Mouse (Mus musculus): ENCODE data around the gene Mprip. TPM values are rescaled to one million over a fixed set of nuclear protein-coding genes. Genes with fewer than 3 reads are reported as not detected.
"Not testable (repeated sequence)": the region's sequence is repeated elsewhere in the genome, so short reads cannot be mapped to it uniquely, and the experiment has no call there.

Mprip gene
- polyA plus RNA-seq (2014; fragmentation: Nextera tagmentation; extraction: Ambion mirVana): 55.6 and 63.4 TPM in 2 replicates

- Histone ChIP-seq H3K9me3 (replicated peaks; ENCODE audit: control insufficient read depth, low read length) (no peaks in the 10 kb centered on the region), H3K27ac (ENCODE audit: low read depth, low read length) (peak within 1 kb of the TSS; percentile 84; the same call in 1 of the 2 replicates), H3K4me2 (ENCODE audit: low read length) (peak within 1 kb of the TSS; percentile 49), H3K27me3 (replicated peaks; ENCODE audit: control insufficient read depth, insufficient read depth, low read length) (no peaks in the 10 kb centered on the region), H3K36me3 (ENCODE audit: control insufficient read depth, insufficient read depth, low read length) (no peaks in the 10 kb centered on the region), H3K4me3 (ENCODE audit: low read depth, low read length) (peak within 1 kb of the TSS; percentile 70), H3K9ac (ENCODE audit: low read length) (peak within 1 kb of the TSS; percentile 86), H3K4me1 (ENCODE audit: control insufficient read depth, insufficient read depth, low read length) (peaks cover 22% of the 10 kb centered on the region)
- DNase-seq (ENCODE audit: low spot score) (no peak), ATAC-seq (no peak)
- WGBS: 48% methylated on average over 3 of the region's 3 CpGs
Observed at GRCm38 (mm10) chr11:59661005-59661404, at the start of gene Mprip. Gene Mprip (plus strand): TSS chr11:59661305.

- no peaks in the 10 kb centered on the region for H3K36me3 ChIP-seq (ENCODE audit: control insufficient read depth, insufficient read depth, low read length)
- WGBS: 83% methylated on average over 5 of the region's 5 CpGs
- H3K27me3 ChIP-seq (replicated peaks; ENCODE audit: control insufficient read depth, insufficient read depth, low read length): no peaks in the 10 kb centered on the region
- no peaks in the 10 kb centered on the region for H3K9me3 ChIP-seq (replicated peaks; ENCODE audit: control insufficient read depth, low read length)
- DNase-seq (ENCODE audit: low spot score) (no peak), ATAC-seq (no peak)
- H3K4me1 ChIP-seq (ENCODE audit: control insufficient read depth, insufficient read depth, low read length): no peaks in the 10 kb centered on the region
- H3K4me2 ChIP-seq (ENCODE audit: low read length): no peak overlapping the region
- H3K9ac ChIP-seq (ENCODE audit: low read length): no peak overlapping the region
- H3K27ac ChIP-seq (ENCODE audit: low read depth, low read length): no peak overlapping the region
- no peak overlapping the region for H3K4me3 ChIP-seq (ENCODE audit: low read depth, low read length)
Observed at GRCm38 (mm10) chr11:59611646-59612045, 49.5 kb upstream of the Mprip start.

- H3K9ac ChIP-seq (ENCODE audit: low read length): no peak overlapping the region
- DNase-seq (ENCODE audit: low spot score) (peak; percentile 30), ATAC-seq (no peak)
- no peak overlapping the region for H3K27ac ChIP-seq (ENCODE audit: low read depth, low read length)
- no peaks in the 10 kb centered on the region for H3K9me3 ChIP-seq (replicated peaks; ENCODE audit: control insufficient read depth, low read length)
- no peak overlapping the region for H3K4me2 ChIP-seq (ENCODE audit: low read length)
- 58% methylated on average over 4 of the region's 4 CpGs for WGBS
- H3K27me3 ChIP-seq (replicated peaks; ENCODE audit: control insufficient read depth, insufficient read depth, low read length): no peaks in the 10 kb centered on the region
- no peaks in the 10 kb centered on the region for H3K36me3 ChIP-seq (ENCODE audit: control insufficient read depth, insufficient read depth, low read length)
- no peaks in the 10 kb centered on the region for H3K4me1 ChIP-seq (ENCODE audit: control insufficient read depth, insufficient read depth, low read length)
- no peak overlapping the region for H3K4me3 ChIP-seq (ENCODE audit: low read depth, low read length)
Observed at GRCm38 (mm10) chr11:59614120-59614519, 47.0 kb upstream of the Mprip start.

GRCm38 (mm10) chr11:59616986-59617385 lies 44.1 kb upstream of the Mprip start:
- H3K4me1 ChIP-seq (ENCODE audit: control insufficient read depth, insufficient read depth, low read length); H3K27me3 ChIP-seq (replicated peaks; ENCODE audit: control insufficient read depth, insufficient read depth, low read length); H3K36me3 ChIP-seq (ENCODE audit: control insufficient read depth, insufficient read depth, low read length); H3K27ac ChIP-seq (ENCODE audit: low read depth, low read length); H3K9ac ChIP-seq (ENCODE audit: low read length); DNase-seq (ENCODE audit: low spot score); H3K4me2 ChIP-seq (ENCODE audit: low read length); ATAC-seq; H3K9me3 ChIP-seq (replicated peaks; ENCODE audit: control insufficient read depth, low read length); H3K4me3 ChIP-seq (ENCODE audit: low read depth, low read length): not testable (repeated sequence)
- WGBS: 97% methylated on average over 2 of the region's 2 CpGs

GRCm38 (mm10) chr11:59622214-59622613 lies 38.9 kb upstream of the Mprip start:
- DNase-seq (ENCODE audit: low spot score): no peak
- Histone ChIP-seq H3K9ac (ENCODE audit: low read length) (no peak overlapping the region), H3K27me3 (replicated peaks; ENCODE audit: control insufficient read depth, insufficient read depth, low read length) (no peaks in the 10 kb centered on the region), H3K36me3 (ENCODE audit: control insufficient read depth, insufficient read depth, low read length) (no peaks in the 10 kb centered on the region), H3K4me3 (ENCODE audit: low read depth, low read length) (no peak overlapping the region), H3K4me1 (ENCODE audit: control insufficient read depth, insufficient read depth, low read length) (no peaks in the 10 kb centered on the region), H3K27ac (ENCODE audit: low read depth, low read length) (no peak overlapping the region), H3K4me2 (ENCODE audit: low read length) (no peak overlapping the region), H3K9me3 (replicated peaks; ENCODE audit: control insufficient read depth, low read length) (no peaks in the 10 kb centered on the region)
- 83% methylated on average over 3 of the region's 3 CpGs for WGBS
- no peak for ATAC-seq

GRCm38 (mm10) chr11:59624017-59624630 lies 37.0 kb upstream of the Mprip start:
- Histone ChIP-seq H3K27ac (ENCODE audit: low read depth, low read length) (no peak overlapping the region), H3K4me2 (ENCODE audit: low read length) (no peak overlapping the region), H3K27me3 (replicated peaks; ENCODE audit: control insufficient read depth, insufficient read depth, low read length) (no peaks in the 10 kb centered on the region), H3K9me3 (replicated peaks; ENCODE audit: control insufficient read depth, low read length) (no peaks in the 10 kb centered on the region), H3K4me3 (ENCODE audit: low read depth, low read length) (no peak overlapping the region), H3K36me3 (ENCODE audit: control insufficient read depth, insufficient read depth, low read length) (no peaks in the 10 kb centered on the region), H3K9ac (ENCODE audit: low read length) (no peak overlapping the region), H3K4me1 (ENCODE audit: control insufficient read depth, insufficient read depth, low read length) (no peaks in the 10 kb centered on the region)
- DNase-seq (ENCODE audit: low spot score) (peak; percentile 83), ATAC-seq (peak; percentile 62; the same call in 1 of the 2 replicates)
- WGBS: 38% methylated on average over 6 of the region's 6 CpGs

- H3K27me3 ChIP-seq (replicated peaks; ENCODE audit: control insufficient read depth, insufficient read depth, low read length): no peaks in the 10 kb centered on the region
- H3K36me3 ChIP-seq (ENCODE audit: control insufficient read depth, insufficient read depth, low read length): no peaks in the 10 kb centered on the region
- no peak overlapping the region for H3K4me2 ChIP-seq (ENCODE audit: low read length)
- H3K4me3 ChIP-seq (ENCODE audit: low read depth, low read length): no peak overlapping the region
- H3K9ac ChIP-seq (ENCODE audit: low read length): no peak overlapping the region
- H3K4me1 ChIP-seq (ENCODE audit: control insufficient read depth, insufficient read depth, low read length): no peaks in the 10 kb centered on the region
- ATAC-seq: no peak
- no peak for DNase-seq (ENCODE audit: low spot score)
- 75% methylated on average over 7 of the region's 7 CpGs for WGBS
- no peaks in the 10 kb centered on the region for H3K9me3 ChIP-seq (replicated peaks; ENCODE audit: control insufficient read depth, low read length)
- no peak overlapping the region for H3K27ac ChIP-seq (ENCODE audit: low read depth, low read length)
Observed at GRCm38 (mm10) chr11:59626192-59626591, 34.9 kb upstream of the Mprip start.

GRCm38 (mm10) chr11:59628177-59628576 lies 32.9 kb upstream of the Mprip start:
- Histone ChIP-seq H3K27me3 (replicated peaks; ENCODE audit: control insufficient read depth, insufficient read depth, low read length) (no peaks in the 10 kb centered on the region), H3K9me3 (replicated peaks; ENCODE audit: control insufficient read depth, low read length) (no peaks in the 10 kb centered on the region), H3K9ac (ENCODE audit: low read length) (no peak overlapping the region), H3K4me3 (ENCODE audit: low read depth, low read length) (no peak overlapping the region), H3K4me1 (ENCODE audit: control insufficient read depth, insufficient read depth, low read length) (no peaks in the 10 kb centered on the region), H3K27ac (ENCODE audit: low read depth, low read length) (no peak overlapping the region), H3K36me3 (ENCODE audit: control insufficient read depth, insufficient read depth, low read length) (no peaks in the 10 kb centered on the region), H3K4me2 (ENCODE audit: low read length) (no peak overlapping the region)
- ATAC-seq (no peak), DNase-seq (ENCODE audit: low spot score) (no peak)
- 82% methylated on average over 5 of the region's 5 CpGs for WGBS

- ATAC-seq (no peak), DNase-seq (ENCODE audit: low spot score) (peak; percentile 2)
- Histone ChIP-seq H3K27ac (ENCODE audit: low read depth, low read length) (no peak overlapping the region), H3K4me1 (ENCODE audit: control insufficient read depth, insufficient read depth, low read length) (no peaks in the 10 kb centered on the region), H3K4me2 (ENCODE audit: low read length) (no peak overlapping the region), H3K9ac (ENCODE audit: low read length) (no peak overlapping the region), H3K4me3 (ENCODE audit: low read depth, low read length) (no peak overlapping the region), H3K9me3 (replicated peaks; ENCODE audit: control insufficient read depth, low read length) (no peaks in the 10 kb centered on the region), H3K36me3 (ENCODE audit: control insufficient read depth, insufficient read depth, low read length) (no peaks in the 10 kb centered on the region), H3K27me3 (replicated peaks; ENCODE audit: control insufficient read depth, insufficient read depth, low read length) (no peaks in the 10 kb centered on the region)
- WGBS: 72% methylated on average over 5 of the region's 5 CpGs
Observed at GRCm38 (mm10) chr11:59629871-59630270, 31.2 kb upstream of the Mprip start.

All from forebrain, embryonic 14.5 days (tissue).